Mouse (Mus musculus) left cerebral cortex, postnatal 25 days (tissue): ENCODE data around the gene Tuba1c. TPM values are rescaled to one million over a fixed set of nuclear protein-coding genes. Genes with fewer than 3 reads are reported as not detected.
A peak's percentile ranks its signal among the peaks of the same experiment; 100 is the strongest.

Source experiments
- DNase-seq, 2 experiments: peaks; one replicate each; pipeline ENCODE4 v3.0.0; 2022; ENCODE audit warnings: low spot score in 2 of 2, mixed read lengths in 1 of 2
- intact Hi-C: fragments of 180-260 bp; cut with DNase I; formaldehyde crosslinking; loops from one replicate; pipeline ENCODE4 v1.15.1; 2025
- total RNA-seq, 2 experiments: library from RNA; stranded (reverse); gene quantifications; 2 replicates each; pipeline ENCODE4 v1.2.3; 2021

Tuba1c gene
- 10 to 100 TPM; 71.0 to 80.5 TPM for total RNA-seq

- intact Hi-C loops: no loop called here
- DNase-seq: peak in 1 of 2 experiments; percentile 21
Measured at GRCm38 (mm10) chr15:99029619-99030584, at the start of gene Tuba1c. Gene Tuba1c (plus strand): TSS chr15:99029891.

- no peak for DNase-seq
- intact Hi-C loops: no loop called here
Measured at GRCm38 (mm10) chr15:98980012-98980614, 49.6 kb upstream of the Tuba1c start.

DNA sequence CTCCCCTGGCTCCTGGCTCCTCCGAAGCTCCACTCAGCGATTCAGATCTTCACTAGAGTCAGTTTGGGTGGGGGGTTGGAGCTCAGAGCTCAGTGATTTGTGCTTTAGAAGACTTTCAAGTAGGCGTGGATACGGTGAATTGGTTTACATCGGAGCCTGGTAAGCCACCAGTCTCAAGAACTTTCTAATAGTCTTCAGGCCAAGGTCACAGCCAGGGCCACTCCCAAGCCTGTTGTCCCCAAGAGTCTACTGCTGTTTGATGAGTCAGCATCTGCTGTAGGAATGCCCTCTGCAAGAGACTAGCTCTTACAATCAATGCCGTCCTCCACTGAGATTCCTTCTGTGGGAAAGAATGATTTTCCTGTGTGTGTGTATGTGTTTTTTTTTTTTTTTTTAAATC is 47.6 kb upstream of the Tuba1c start:
- DNase-seq: no peak
- intact Hi-C loops: no loop called here

DNA sequence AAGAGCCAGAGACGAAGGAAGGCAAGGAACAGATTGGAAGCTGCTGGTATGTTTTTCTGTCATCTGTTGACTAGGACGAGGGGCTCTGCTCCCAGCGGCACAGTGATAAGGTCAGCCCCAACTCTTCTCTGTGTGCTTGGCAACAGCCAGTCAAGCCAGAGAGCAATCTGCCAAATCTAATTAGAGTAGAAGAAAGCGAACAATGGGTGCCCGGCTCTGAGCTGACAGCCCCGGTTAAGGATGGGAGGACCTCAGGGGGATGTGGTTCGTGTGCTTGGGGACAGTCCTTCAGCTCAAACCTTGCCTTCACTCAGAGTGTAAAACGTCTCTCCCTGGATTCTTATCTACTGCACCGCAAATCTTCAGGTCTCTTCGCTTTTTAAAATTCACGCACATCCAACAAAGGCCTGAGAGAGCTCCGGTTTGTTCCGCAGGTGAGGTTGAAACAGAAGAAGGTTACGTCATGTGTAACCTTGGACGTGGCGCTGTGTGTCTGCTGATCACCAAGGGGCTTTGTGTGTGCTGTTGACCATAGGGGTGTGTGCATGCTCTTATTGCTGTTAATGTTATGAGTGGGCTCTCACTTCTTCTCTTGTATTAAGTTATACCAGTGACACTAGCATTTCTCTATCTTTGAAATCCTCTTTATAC is 46.1 kb upstream of the Tuba1c start:
- intact Hi-C loops: loop anchor here (2.0 kb wide), 2 partner anchors 31 to 49 kb away; partner anchors contain the start of genes Gm49450, Tuba1a and Tuba1b
- DNase-seq: peak in 1 of 2 experiments; percentile 26

- intact Hi-C loops: loop anchor here (2.0 kb wide), 2 partner anchors 32 to 50 kb away; partner anchors contain the start of genes Gm49450, Tuba1a and Tuba1b
- DNase-seq: no peak
Measured at GRCm38 (mm10) chr15:98984681-98985080, 45.0 kb upstream of the Tuba1c start.

- DNase-seq: peak; percentile 84 to 92
- intact Hi-C loops: loop anchor here (2.0 kb wide), 2 partner anchors 33 to 51 kb away; partner anchors contain the start of genes Gm49450, Tuba1a and Tuba1b
Measured at GRCm38 (mm10) chr15:98985240-98985981, 44.3 kb upstream of the Tuba1c start.

GRCm38 (mm10) chr15:98985982-98986715 is 43.5 kb upstream of the Tuba1c start:
- intact Hi-C loops: loop anchor here (2.0 kb wide), 2 partner anchors 33 to 51 kb away; partner anchors contain the start of genes Gm49450, Tuba1a and Tuba1b
- DNase-seq: peak in 1 of 2 experiments; percentile 55

GRCm38 (mm10) chr15:98987077-98987630 is 42.5 kb upstream of the Tuba1c start:
- DNase-seq: no peak

GRCm38 (mm10) chr15:98987661-98988181 is 42.0 kb upstream of the Tuba1c start:
- intact Hi-C loops: no loop called here

More at GRCm38 (mm10) chr15:98987077-98987630, 42.5 kb upstream of the Tuba1c start:
- intact Hi-C loops: no loop called here

GRCm38 (mm10) chr15:98988787-98989186 is 40.9 kb upstream of the Tuba1c start:
- DNase-seq: no peak
- intact Hi-C loops: no loop called here

More at GRCm38 (mm10) chr15:98987661-98988181, 42.0 kb upstream of the Tuba1c start:
- DNase-seq: no peak

DNA sequence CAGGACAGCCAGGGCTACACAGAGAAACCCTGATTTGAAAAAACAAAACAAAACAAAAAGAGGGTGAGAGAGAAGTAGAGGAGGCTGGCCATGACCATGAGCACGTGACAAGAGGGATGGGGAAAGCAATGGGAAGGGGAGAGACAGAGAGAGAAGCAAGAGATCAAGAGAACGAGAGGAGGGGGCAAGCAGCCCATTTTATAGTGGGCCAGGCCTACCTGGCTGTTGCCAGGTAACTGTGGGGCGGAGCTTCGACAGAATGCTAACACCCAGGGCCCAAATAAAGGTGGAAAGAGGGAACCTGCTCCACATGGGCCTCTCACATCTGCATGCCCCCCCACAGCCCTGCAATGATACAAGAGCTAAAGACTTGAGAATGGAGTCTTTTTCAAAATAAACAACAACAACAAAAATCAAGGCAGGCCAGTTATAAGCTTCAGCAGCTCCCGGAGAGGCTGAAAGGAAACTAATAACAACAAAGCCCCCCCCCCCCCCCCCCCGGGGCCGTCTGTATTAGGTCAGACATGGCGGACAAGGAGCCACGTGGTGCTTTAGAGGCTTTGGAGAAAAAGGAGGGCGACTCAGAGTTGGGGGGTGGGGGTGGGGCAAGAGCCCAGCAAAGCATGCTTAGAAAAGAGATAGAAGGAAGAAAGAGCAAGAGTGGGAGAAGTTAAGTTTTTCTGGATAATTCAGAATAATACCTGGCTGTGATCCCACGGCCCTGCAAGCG is 39.8 kb upstream of the Tuba1c start:
- DNase-seq: no peak
- intact Hi-C loops: no loop called here

DNA sequence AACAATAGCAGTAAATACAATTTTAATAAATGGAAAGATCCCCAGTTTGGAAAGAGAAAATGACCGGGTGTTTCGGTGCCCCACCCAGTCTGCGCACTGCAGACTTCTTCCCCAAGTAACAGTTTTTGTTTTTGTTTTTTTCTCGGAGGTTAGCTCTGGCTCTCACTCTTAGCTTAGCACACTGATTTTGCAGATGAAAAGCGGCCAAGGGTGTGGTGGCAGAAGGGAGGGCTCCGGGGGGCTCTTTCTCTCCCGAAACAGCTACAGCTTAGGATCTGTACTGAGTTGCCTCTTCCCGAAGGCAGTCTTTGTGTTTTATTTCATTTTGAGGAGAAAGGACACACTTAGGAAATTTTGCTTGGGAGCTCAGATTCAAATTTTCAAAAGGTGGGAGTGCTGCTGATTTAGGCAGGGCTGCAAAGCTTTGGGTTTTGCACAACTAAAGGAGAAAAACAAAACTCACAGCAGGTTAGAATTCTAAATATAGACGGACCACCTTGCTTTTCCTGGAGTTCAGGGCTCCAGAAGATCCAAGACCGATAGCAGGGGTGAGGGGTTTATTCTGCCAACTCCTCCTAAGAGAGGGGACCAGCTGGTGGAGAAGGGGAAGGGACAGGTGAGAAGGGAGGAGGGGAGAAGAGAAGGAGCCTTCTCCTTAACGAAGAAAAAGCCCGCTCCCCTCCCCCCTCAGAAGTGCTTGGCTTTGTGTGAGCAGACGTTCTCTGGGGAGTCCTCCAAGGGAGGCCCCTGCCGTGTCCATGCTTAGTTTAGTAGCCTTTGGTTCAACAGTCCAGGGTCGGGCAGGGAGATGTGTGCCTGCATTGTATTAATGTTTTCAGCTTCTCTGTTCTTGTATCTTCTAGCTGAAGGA is 38.8 kb upstream of the Tuba1c start:
- DNase-seq: no peak
- intact Hi-C loops: no loop called here

DNA sequence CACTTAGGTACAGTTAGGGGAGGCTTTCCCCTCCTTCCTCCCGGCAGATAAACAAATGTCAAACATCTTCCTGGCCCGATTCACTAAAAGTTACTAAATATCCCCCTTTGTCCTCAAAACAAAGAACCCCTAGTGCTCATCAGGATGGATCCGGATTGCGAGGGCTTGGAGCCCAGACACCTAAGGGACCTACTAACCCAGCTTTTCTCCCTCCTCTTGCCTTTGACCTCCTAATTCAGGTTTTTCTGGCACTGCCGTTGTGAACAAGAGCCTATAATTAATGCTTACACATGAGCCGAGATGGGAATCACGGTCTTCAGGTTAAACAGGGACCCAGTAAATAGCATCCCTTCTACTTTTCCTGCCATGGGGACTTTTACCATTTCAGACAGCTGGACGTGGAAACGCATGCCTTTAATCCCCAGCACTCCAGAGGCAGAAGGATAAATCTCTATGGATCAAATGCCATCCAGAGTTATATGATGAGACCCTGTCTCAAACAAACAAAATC is 38.1 kb upstream of the Tuba1c start:
- DNase-seq: no peak
- intact Hi-C loops: no loop called here

- intact Hi-C loops: no loop called here
- peak; percentile 79 to 95 for DNase-seq
Measured at GRCm38 (mm10) chr15:98992086-98992912, 37.4 kb upstream of the Tuba1c start.

GRCm38 (mm10) chr15:98993093-98993793 is 36.4 kb upstream of the Tuba1c start:
- intact Hi-C loops: loop anchor here (1.0 kb wide), 2 partner anchors 40 to 59 kb away; partner anchors contain the start of genes Gm49450, Tuba1a and Tuba1b
- peak; percentile 94 to 96 for DNase-seq
